Mouse (Mus musculus): ENCODE data around the gene Eif2s1.

GRCm38 (mm10) chr12:78865434-78865833 lies 3.8 kb downstream of the Eif2s1 start:
- TF ChIP-seq EP300 (IDR thresholded peaks at IDR 0.05; ENCODE audit: low read depth) (no peak), CTCF (IDR thresholded peaks at IDR 0.05; ENCODE audit: low read depth) (peak; percentile 77)
